Mouse (Mus musculus): ENCODE measurements around the gene Il2rg.

Il2rg gene

GRCm38 (mm10) chrX:101260441-101261325 is 7.4 kb downstream of the Il2rg start:
- no peak for DNase-seq (ENCODE audit: extremely low read depth, low read depth)

DNA sequence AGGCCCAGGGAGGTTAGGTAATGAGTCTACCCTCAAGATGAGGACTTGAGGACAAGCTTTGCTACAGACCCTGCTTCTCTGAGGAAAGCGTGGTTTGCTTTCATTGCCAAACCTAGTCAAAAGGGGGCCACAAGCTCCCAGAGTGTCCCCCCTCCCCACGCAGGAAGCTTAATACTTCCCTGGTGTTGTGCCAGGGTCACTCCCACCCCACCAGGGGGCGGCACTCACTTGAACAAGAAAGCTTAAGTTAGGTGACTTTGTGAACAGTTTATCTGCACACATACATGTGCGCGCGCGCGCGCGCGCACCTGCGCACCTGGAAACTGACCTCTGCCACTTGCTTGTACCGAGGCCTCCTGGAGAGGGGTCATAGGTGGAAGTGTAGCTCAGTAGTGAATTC is 11.5 kb downstream of the Il2rg start:
- DNase-seq (ENCODE audit: extremely low read depth, low read depth): no peak

- DNase-seq (ENCODE audit: extremely low read depth, low read depth): no peak
These were observed 13.3 kb downstream of the Il2rg start for GRCm38 (mm10) chrX:101254740-101255139.

GRCm38 (mm10) chrX:101253952-101254729 is 13.9 kb downstream of the Il2rg start, which contains the start of gene Foxo4:
Gene Foxo4, plus strand, starts transcription at chrX:101254528.
- DNase-seq (ENCODE audit: extremely low read depth, low read depth): peak; percentile 96

DNA sequence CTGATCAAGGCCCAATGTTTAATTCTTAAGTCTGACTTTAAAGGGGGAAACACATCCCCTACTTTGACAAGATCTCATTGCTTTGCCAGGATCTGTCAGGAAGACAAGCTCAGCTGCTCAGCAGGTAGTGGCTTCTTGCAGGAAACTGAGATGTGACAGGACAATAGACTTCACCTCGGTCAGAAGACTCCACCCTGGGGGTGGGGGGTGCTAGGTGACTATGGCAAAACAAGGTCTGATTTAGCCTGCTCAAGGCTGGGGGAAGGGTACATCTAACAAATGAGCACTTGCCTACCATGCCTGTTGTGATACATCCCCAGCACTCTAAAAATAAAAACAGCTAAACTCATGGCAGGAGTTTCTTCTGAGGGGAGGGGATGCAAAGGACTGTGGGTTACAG is 23.0 kb downstream of the Il2rg start:
- DNase-seq (ENCODE audit: extremely low read depth, low read depth): no peak

- no peak for DNase-seq (ENCODE audit: extremely low read depth, low read depth)
These were observed 45.3 kb downstream of the Il2rg start for GRCm38 (mm10) chrX:101222796-101223162.

DNA sequence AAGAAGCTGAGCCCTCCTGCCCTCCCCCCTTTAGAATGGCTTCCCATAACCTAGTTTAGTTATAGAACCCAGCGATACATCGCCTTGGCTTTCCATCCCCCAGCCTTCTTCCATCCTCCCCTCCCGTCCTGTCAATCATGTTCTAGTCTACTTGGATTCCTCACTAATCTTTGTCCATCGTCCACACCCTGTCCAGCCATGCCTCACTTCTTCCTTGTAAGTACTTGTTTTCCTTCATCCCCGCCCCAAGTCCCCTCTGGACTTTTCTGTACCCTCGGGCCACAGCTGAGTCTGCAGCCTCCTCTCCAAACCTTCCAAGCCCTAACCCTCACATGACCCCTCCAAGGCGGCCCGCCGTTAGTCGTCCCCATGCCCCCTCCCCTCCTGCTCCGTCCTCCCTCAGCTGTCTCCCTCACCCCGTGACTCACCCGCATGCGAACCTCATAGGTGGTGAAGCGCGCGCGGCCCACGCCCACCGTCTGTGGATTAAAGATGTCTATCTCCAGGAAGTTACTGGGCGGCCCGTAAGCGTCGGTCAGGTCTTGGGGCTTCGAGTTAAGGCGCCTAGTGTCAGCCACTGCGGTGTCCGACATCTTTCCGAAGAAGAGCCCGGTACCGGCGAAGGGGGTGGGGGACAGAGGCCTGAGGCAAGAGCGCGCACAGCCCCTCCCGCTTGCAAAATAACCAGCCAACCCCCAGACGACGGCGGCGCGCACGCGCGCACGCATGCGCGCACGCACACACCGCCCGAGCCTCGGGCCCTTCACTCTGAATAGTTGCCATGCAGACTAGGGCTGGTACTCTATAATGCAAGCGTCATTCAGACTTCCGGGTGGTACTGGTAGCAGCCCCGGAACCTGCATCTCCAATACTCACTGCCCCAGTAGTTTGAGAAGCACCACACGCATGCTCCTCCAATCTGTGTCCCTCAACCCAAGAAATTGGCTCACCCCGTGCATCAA is 45.9 kb downstream of the Il2rg start, which contains the start of gene Snx12:
Snx12 (minus strand) TSS at position 730 of the 962 bp plus-strand sequence.
- DNase-seq (ENCODE audit: extremely low read depth, low read depth): peak; percentile 93
